ENCODE assay signal across 8 mouse cellular contexts in the genomic region with DNA sequence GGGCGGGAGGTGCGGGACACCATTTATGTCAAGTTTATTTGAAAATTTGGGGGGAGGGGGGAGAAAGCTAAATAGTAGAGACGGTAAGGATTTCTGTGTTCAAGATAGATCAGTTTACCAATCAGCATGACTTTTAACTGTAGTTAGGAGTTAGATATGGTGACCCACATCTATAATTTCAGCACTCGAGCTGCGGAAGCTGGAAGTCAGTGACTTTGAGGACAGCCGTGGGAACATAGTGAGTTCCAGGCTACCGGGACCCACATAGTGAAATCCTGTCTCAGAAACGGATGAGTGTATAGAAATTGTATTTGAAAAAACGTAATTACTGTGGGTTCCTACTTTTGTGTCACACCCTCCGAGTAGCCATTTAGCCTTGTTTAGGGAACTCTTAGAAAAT. TPM values are rescaled to one million over a fixed set of nuclear protein-coding genes. Genes with fewer than 3 reads are reported as not detected.
DNase-seq lines count a peak whose midpoint lies in the region; ATAC-seq and TF ChIP-seq lines count a peak whose summit lies in the region.

No protein-coding gene starts in this region.

- peak overlapping the region; percentile 63 for H3K4me2 ChIP-seq in kidney, postnatal 0 days (ENCODE audit: low read length)
- peak overlapping the region; percentile 78 for H3K4me2 ChIP-seq in hindbrain, postnatal 0 days (ENCODE audit: low read depth, low read length)
- peak overlapping the region; percentile 81 for H3K4me2 ChIP-seq in myocyte (ENCODE audit: low read depth)

- TF ChIP-seq CTCF in kidney, postnatal 0 days (IDR thresholded peaks at IDR 0.05; ENCODE audit: low read depth), result no peak
- TF ChIP-seq CTCF in hindbrain, postnatal 0 days (IDR thresholded peaks at IDR 0.05; ENCODE audit: low read depth), result no peak

- H3K9me3 ChIP-seq in kidney, postnatal 0 days (replicated peaks; ENCODE audit: low read length), result no peaks in the 10 kb centered on the region
- 0 out of 2 replicates have a peak, but pooled peaks cover 3% of the 10 kb centered on the region for H3K9me3 ChIP-seq in embryonic facial prominence, embryonic 10.5 days
- no peaks in the 10 kb centered on the region for H3K9me3 ChIP-seq in hindbrain, postnatal 0 days (ENCODE audit: low read length)

- peak overlapping the region; percentile 68 for H3K4me3 ChIP-seq in kidney, postnatal 0 days (replicated peaks; ENCODE audit: low read depth, low read length)
- H3K4me3 ChIP-seq in embryonic facial prominence, embryonic 10.5 days, result peak overlapping the region; percentile 84
- H3K4me3 ChIP-seq in hindbrain, postnatal 0 days (ENCODE audit: low read length), result peak overlapping the region; percentile 77
- H3K4me3 ChIP-seq in myocyte, result peak overlapping the region; percentile 82

- no peak for TF ChIP-seq POLR2A in myocyte (IDR thresholded peaks at IDR 0.05; ENCODE audit: insufficient read length, low read depth)

- 3% methylated on average over 10 of the region's 10 CpGs for WGBS in kidney, postnatal 0 days
- 7% methylated on average over 10 of the region's 10 CpGs for WGBS in embryonic facial prominence, embryonic 10.5 days
- 7% methylated on average over 10 of the region's 10 CpGs for WGBS in hindbrain, postnatal 0 days

- H3K27ac ChIP-seq in kidney, postnatal 0 days, result peak overlapping the region; percentile 73; the same call in 1 of the 2 replicates
- H3K27ac ChIP-seq in embryonic facial prominence, embryonic 10.5 days (replicated peaks), result peak overlapping the region; percentile 89
- H3K27ac ChIP-seq in hindbrain, postnatal 0 days, result peak overlapping the region; percentile 67; the same call in 1 of the 2 replicates

- DNase-seq in kidney, postnatal 0 days (ENCODE audit: low spot score), result no peak
- no peak for DNase-seq in kidney, postnatal 25 days
- no peak for DNase-seq in embryonic facial prominence, embryonic 10.5 days (ENCODE audit: low spot score)
- no peak for DNase-seq in hindbrain, postnatal 0 days (ENCODE audit: low spot score)
- no peak for DNase-seq in natural killer cell, adult 2 months (ENCODE audit: low spot score in 2 of 2)
- no peak for DNase-seq in testis, postnatal 10 days (ENCODE audit: low spot score)
- no peak for DNase-seq in cerebellum, adult 11 months

- H3K4me1 ChIP-seq in kidney, postnatal 0 days (replicated peaks; ENCODE audit: insufficient read depth, low read length), result peaks cover 7% of the 10 kb centered on the region
- peaks cover 13% of the 10 kb centered on the region for H3K4me1 ChIP-seq in embryonic facial prominence, embryonic 10.5 days
- no peaks in the 10 kb centered on the region for H3K4me1 ChIP-seq in hindbrain, postnatal 0 days (ENCODE audit: insufficient read depth, low read length)

- H3K27me3 ChIP-seq in kidney, postnatal 0 days (ENCODE audit: insufficient read depth, low read length), result no peaks in the 10 kb centered on the region
- no peaks in the 10 kb centered on the region for H3K27me3 ChIP-seq in embryonic facial prominence, embryonic 10.5 days (replicated peaks; ENCODE audit: low read depth, poor library complexity, severe bottlenecking)
- no peaks in the 10 kb centered on the region for H3K27me3 ChIP-seq in hindbrain, postnatal 0 days (ENCODE audit: insufficient read depth, low read length)
- no peaks in the 10 kb centered on the region for H3K27me3 ChIP-seq in myocyte (ENCODE audit: control insufficient read depth, insufficient read depth, insufficient read length)

- peak overlapping the region; percentile 54 for H3ac ChIP-seq in myocyte (ENCODE audit: control insufficient read depth, insufficient read length)

- peaks cover 29% of the 10 kb centered on the region for H3K79me2 ChIP-seq in myocyte (ENCODE audit: control insufficient read depth, insufficient read depth)

- ATAC-seq in kidney, postnatal 0 days (replicated peaks; ENCODE audit: low FRiP score, low read depth), result no peak
- no peak for ATAC-seq in hindbrain, postnatal 0 days

- peaks cover 15% of the 10 kb centered on the region for H3K36me3 ChIP-seq in kidney, postnatal 0 days (ENCODE audit: insufficient read depth, low read length)
- peaks cover 35% of the 10 kb centered on the region for H3K36me3 ChIP-seq in embryonic facial prominence, embryonic 10.5 days (replicated peaks)
- H3K36me3 ChIP-seq in hindbrain, postnatal 0 days (ENCODE audit: insufficient read depth, low read length), result peaks cover 13% of the 10 kb centered on the region; the same call in 1 of the 2 replicates
- H3K36me3 ChIP-seq in myocyte (ENCODE audit: control insufficient read depth, insufficient read depth), result peaks cover 6% of the 10 kb centered on the region

- peak overlapping the region; percentile 67 for H3K9ac ChIP-seq in kidney, postnatal 0 days (ENCODE audit: low read depth, low read length)
- H3K9ac ChIP-seq in hindbrain, postnatal 0 days (replicated peaks; ENCODE audit: low read length), result peak overlapping the region; percentile 67

TF ChIP-seq in myocyte, 11 proteins besides CTCF, POLR2A, EP300 and RAD21:
- TF ChIP-seq USF1 (IDR thresholded peaks at IDR 0.05; ENCODE audit: low read depth) (no peak), MAX (IDR thresholded peaks at IDR 0.05; ENCODE audit: low read depth) (no peak), TCF3 (IDR thresholded peaks at IDR 0.05; ENCODE audit: insufficient read length, low read depth) (no peak), REST (IDR thresholded peaks at IDR 0.05; ENCODE audit: insufficient read depth, insufficient read length) (no peak), CEBPB (IDR thresholded peaks at IDR 0.05; ENCODE audit: insufficient read depth, poor library complexity, severe bottlenecking) (no peak), POLR2AphosphoS2 (IDR thresholded peaks at IDR 0.05; ENCODE audit: insufficient read length, low read depth) (no peak), E2F4 (IDR thresholded peaks at IDR 0.05; ENCODE audit: insufficient read depth) (no peak), MYOG (IDR thresholded peaks at IDR 0.05; ENCODE audit: control insufficient read depth in 1 of 3, insufficient read depth in 1 of 3, insufficient read length in 2 of 3, low read depth in 2 of 3) (no peak), SRF (IDR thresholded peaks at IDR 0.05; ENCODE audit: control insufficient read depth, insufficient read length, low read depth) (no peak), TCF12 (IDR thresholded peaks at IDR 0.05; ENCODE audit: insufficient read depth, poor library complexity, severe bottlenecking) (no peak), MYOD1 (IDR thresholded peaks at IDR 0.05; ENCODE audit: control insufficient read depth in 1 of 3, insufficient read length in 2 of 3, low read depth in 2 of 3) (no peak)
TF ChIP-seq in myocyte: peak in this region for 0.

RNA-seq across cellular contexts. Expression of a gene that starts 0.6 kb away (rescaled TPM):
- 10.5 and 10.6 TPM in 2 replicates for polyA plus RNA-seq in kidney, postnatal 0 days (2015; fragmentation: Nextera tagmentation; extraction: Ambion mirVana)
- 12.4 and 12.6 TPM in 2 replicates for polyA plus RNA-seq in embryonic facial prominence, embryonic 10.5 days (2016; fragmentation: Nextera tagmentation; extraction: Ambion mirVana)
- total RNA-seq in hindbrain, postnatal 0 days (2014; rRNA removed), result 10.7 and 11.4 TPM in 2 replicates
- 5.8 and 6.5 TPM in 2 replicates for polyA plus RNA-seq in hindbrain, postnatal 0 days (2015; fragmentation: Nextera tagmentation; extraction: Ambion mirVana)
- 4.7 TPM for polyA plus RNA-seq in myocyte (2012; fragmentation: generic; extraction: Trizol)

RNA-seq across cellular contexts. Expression of a gene that starts 14.8 kb away (rescaled TPM):
- 7.5 and 7.7 TPM in 2 replicates for polyA plus RNA-seq in kidney, postnatal 0 days (2015; fragmentation: Nextera tagmentation; extraction: Ambion mirVana)
- 6.3 and 7.0 TPM in 2 replicates for polyA plus RNA-seq in embryonic facial prominence, embryonic 10.5 days (2016; fragmentation: Nextera tagmentation; extraction: Ambion mirVana)
- total RNA-seq in hindbrain, postnatal 0 days (2014; rRNA removed), result 10.1 and 11.3 TPM in 2 replicates
- 10.8 and 10.9 TPM in 2 replicates for polyA plus RNA-seq in hindbrain, postnatal 0 days (2015; fragmentation: Nextera tagmentation; extraction: Ambion mirVana)
- polyA plus RNA-seq in myocyte (2012; fragmentation: generic; extraction: Trizol), result 3.3 TPM

RNA-seq across cellular contexts. Expression of a gene that starts 42.1 kb away (rescaled TPM):
- not detected in 2 replicates for polyA plus RNA-seq in kidney, postnatal 0 days (2015; fragmentation: Nextera tagmentation; extraction: Ambion mirVana)
- not detected in 2 replicates for polyA plus RNA-seq in embryonic facial prominence, embryonic 10.5 days (2016; fragmentation: Nextera tagmentation; extraction: Ambion mirVana)
- 0.11 and 0.37 TPM in 2 replicates for total RNA-seq in hindbrain, postnatal 0 days (2014; rRNA removed)
- polyA plus RNA-seq in hindbrain, postnatal 0 days (2015; fragmentation: Nextera tagmentation; extraction: Ambion mirVana), result 0.28 and 0.41 TPM in 2 replicates
- polyA plus RNA-seq in myocyte (2012; fragmentation: generic; extraction: Trizol), result 0.01 TPM

RNA-seq across cellular contexts. Expression of a gene that starts 46.9 kb away (rescaled TPM):
- 9.1 and 9.8 TPM in 2 replicates for polyA plus RNA-seq in kidney, postnatal 0 days (2015; fragmentation: Nextera tagmentation; extraction: Ambion mirVana)
- 15.9 and 16.4 TPM in 2 replicates for polyA plus RNA-seq in embryonic facial prominence, embryonic 10.5 days (2016; fragmentation: Nextera tagmentation; extraction: Ambion mirVana)
- total RNA-seq in hindbrain, postnatal 0 days (2014; rRNA removed), result 6.2 and 6.4 TPM in 2 replicates
- 8.8 and 10.2 TPM in 2 replicates for polyA plus RNA-seq in hindbrain, postnatal 0 days (2015; fragmentation: Nextera tagmentation; extraction: Ambion mirVana)
- 5.1 TPM for polyA plus RNA-seq in myocyte (2012; fragmentation: generic; extraction: Trizol)
